Mouse (Mus musculus): Measurements from ENCODE around the gene Arid5b. TPM values are rescaled to one million over a fixed set of nuclear protein-coding genes. Genes with fewer than 3 reads are reported as not detected.

Gene Arid5b
- polyA plus RNA-seq, 1 experiment from 2014 or later, result 18.9 TPM

- WGBS, result 26% methylated on average over 2 of the region's 2 CpGs
- Histone ChIP-seq H3K4me1 (replicated peaks) (peaks cover 28% of the 10 kb centered on the region), H3K4me3 (no peak overlapping the region), H3K27ac (ENCODE audit: poor library complexity, severe bottlenecking) (no peak overlapping the region), H3K36me3 (peaks cover 53% of the 10 kb centered on the region), H3K9ac (no peak overlapping the region), H3K27me3 (replicated peaks) (no peaks in the 10 kb centered on the region), H3K9me3 (replicated peaks) (no peaks in the 10 kb centered on the region), H3K4me2 (no peak overlapping the region)
- ATAC-seq (ENCODE audit: insufficient number of reproducible peaks, low FRiP score), result no peak
These were observed 183.4 kb downstream of the Arid5b start for GRCm38 (mm10) chr10:68095136-68095535.

- Histone ChIP-seq H3K9me3 (replicated peaks) (no peaks in the 10 kb centered on the region), H3K9ac (no peak overlapping the region), H3K4me3 (no peak overlapping the region), H3K4me2 (no peak overlapping the region), H3K27me3 (replicated peaks) (no peaks in the 10 kb centered on the region), H3K36me3 (peaks cover 47% of the 10 kb centered on the region), H3K27ac (ENCODE audit: poor library complexity, severe bottlenecking) (no peak overlapping the region), H3K4me1 (replicated peaks) (peaks cover 35% of the 10 kb centered on the region)
- ATAC-seq (ENCODE audit: insufficient number of reproducible peaks, low FRiP score), result no peak
- 82% methylated on average over 3 of the region's 3 CpGs for WGBS
These were observed 185.0 kb downstream of the Arid5b start for GRCm38 (mm10) chr10:68093496-68093895.

DNA sequence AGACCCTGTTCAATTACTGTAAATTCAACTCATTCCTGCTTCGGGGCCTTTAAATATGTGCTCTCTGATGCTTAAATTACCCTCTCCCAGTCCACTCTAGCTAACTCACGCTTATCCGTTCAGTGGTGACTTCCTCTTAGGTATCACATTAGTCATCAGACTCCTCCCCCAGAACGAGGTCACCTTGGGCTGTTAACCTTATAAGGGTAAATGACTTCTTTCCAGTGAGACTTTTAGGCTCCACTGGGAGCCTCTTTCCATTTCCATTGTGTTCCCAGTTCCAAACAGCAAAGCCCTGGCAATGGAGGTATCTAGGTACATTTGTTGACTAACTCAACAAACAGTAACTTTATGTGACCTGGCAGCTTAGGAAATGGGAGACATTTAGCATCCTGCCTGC, 186.7 kb downstream of the Arid5b start:
- WGBS, result 60% methylated on average over 4 of the region's 4 CpGs
- no peak overlapping the region for H3K4me3 ChIP-seq
- H3K9ac ChIP-seq, result no peak overlapping the region
- H3K4me2 ChIP-seq, result no peak overlapping the region
- H3K4me1 ChIP-seq (replicated peaks), result peaks cover 35% of the 10 kb centered on the region
- no peaks in the 10 kb centered on the region for H3K27me3 ChIP-seq (replicated peaks)
- no peak overlapping the region for H3K27ac ChIP-seq (ENCODE audit: poor library complexity, severe bottlenecking)
- H3K36me3 ChIP-seq, result peaks cover 30% of the 10 kb centered on the region
- H3K9me3 ChIP-seq (replicated peaks), result no peaks in the 10 kb centered on the region
- no peak for ATAC-seq (ENCODE audit: insufficient number of reproducible peaks, low FRiP score)

DNA sequence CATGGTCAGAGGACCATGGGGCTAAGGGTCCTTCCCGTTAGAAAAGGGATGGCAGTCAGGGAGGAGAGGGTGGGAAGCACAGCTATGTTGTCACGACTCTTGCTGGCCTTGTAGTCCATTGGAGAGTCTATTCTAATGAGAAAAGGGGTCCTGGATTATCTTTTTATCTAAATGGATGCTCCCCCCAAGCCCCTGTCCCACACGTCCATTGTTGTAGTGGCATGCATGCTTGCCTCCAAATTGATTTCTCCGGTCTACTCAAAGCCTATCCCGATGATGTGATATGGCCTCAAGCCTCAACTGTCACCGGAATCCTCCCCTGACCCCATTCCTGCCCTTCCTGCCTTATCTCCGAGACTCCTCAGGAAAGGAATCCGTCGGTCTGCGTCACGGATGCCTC, 187.5 kb downstream of the Arid5b start:
- Histone ChIP-seq H3K9me3 (replicated peaks) (no peaks in the 10 kb centered on the region), H3K4me2 (no peak overlapping the region), H3K4me3 (no peak overlapping the region), H3K27me3 (replicated peaks) (no peaks in the 10 kb centered on the region), H3K27ac (ENCODE audit: poor library complexity, severe bottlenecking) (no peak overlapping the region), H3K36me3 (peaks cover 22% of the 10 kb centered on the region), H3K4me1 (replicated peaks) (peaks cover 34% of the 10 kb centered on the region), H3K9ac (no peak overlapping the region)
- no peak for ATAC-seq (ENCODE audit: insufficient number of reproducible peaks, low FRiP score)
- WGBS, result 42% methylated on average over 11 of the region's 11 CpGs

GRCm38 (mm10) chr10:68090544-68090943, 188.0 kb downstream of the Arid5b start:
- H3K4me2 ChIP-seq, result no peak overlapping the region

DNA sequence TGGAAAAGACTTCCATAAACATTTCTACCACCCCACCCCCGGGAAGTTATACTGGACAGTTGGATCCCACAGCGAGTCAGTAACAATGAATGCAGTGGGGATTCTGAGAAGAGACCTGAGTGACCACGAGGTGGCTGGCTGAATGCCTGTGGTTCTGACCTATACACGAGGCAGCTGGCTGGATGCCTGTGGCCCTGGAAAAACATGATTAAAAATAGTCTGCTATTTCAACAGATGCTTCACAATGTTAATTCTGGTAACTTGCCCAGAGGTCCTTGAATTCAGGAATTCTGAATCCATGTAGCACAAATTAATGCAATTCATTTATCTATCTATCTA, 188.4 kb downstream of the Arid5b start:
- Histone ChIP-seq H3K9me3 (replicated peaks) (no peaks in the 10 kb centered on the region), H3K27me3 (replicated peaks) (no peaks in the 10 kb centered on the region), H3K4me1 (replicated peaks) (peaks cover 28% of the 10 kb centered on the region), H3K36me3 (peaks cover 17% of the 10 kb centered on the region), H3K9ac (no peak overlapping the region), H3K4me2 (no peak overlapping the region), H3K27ac (ENCODE audit: poor library complexity, severe bottlenecking) (peak overlapping the region; percentile 55; the same call in 1 of the 2 replicates), H3K4me3 (no peak overlapping the region)
- peak; percentile 76 for ATAC-seq (ENCODE audit: insufficient number of reproducible peaks, low FRiP score)
- 34% methylated on average over 4 of the region's 4 CpGs for WGBS

More at GRCm38 (mm10) chr10:68090544-68090943, 188.0 kb downstream of the Arid5b start:
- no peak for ATAC-seq (ENCODE audit: insufficient number of reproducible peaks, low FRiP score)
- Histone ChIP-seq H3K9me3 (replicated peaks) (no peaks in the 10 kb centered on the region), H3K4me3 (no peak overlapping the region), H3K9ac (no peak overlapping the region), H3K36me3 (peaks cover 20% of the 10 kb centered on the region), H3K27ac (ENCODE audit: poor library complexity, severe bottlenecking) (no peak overlapping the region), H3K27me3 (replicated peaks) (no peaks in the 10 kb centered on the region), H3K4me1 (replicated peaks) (peaks cover 32% of the 10 kb centered on the region)
- WGBS, result 63% methylated on average over 3 of the region's 3 CpGs

DNA sequence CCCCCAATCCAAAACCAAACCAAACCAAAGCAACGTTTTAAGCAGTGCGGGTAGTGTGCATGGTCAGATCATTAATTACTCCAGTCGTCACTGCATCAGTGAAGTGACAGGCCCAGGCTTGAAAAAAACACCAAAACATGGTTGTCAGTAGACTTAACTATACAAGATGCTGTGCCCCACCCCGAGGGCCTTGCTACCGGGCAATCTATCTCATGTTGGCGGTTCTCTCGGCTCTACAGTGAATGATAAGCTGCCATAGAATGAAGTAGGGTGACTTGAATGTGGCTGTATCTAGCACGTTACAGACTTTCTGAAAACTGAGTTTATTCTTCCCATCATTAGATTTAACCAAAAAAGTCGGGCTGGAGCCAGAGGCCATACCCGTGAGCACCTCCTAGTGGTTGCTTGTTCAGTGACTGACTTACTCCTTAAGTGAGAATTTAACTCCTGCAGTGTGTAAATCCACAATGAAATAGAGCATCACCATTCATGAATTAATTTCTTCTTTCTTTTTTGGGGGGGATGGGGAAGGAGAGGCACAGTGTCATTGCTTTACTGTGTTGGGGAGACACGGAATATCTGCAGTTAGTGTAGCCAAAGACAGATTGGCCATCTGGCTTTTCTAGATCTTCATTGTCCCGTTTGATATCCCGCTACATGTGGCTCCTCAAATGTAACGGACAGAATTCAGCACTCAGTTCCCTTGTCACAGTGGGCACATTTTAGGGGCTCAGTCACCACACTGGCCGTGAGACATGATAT, 188.9 kb downstream of the Arid5b start:
- H3K9me3 ChIP-seq (replicated peaks), result no peaks in the 10 kb centered on the region
- H3K27me3 ChIP-seq (replicated peaks), result no peaks in the 10 kb centered on the region
- H3K9ac ChIP-seq, result no peak overlapping the region
- H3K4me1 ChIP-seq (replicated peaks), result peaks cover 25% of the 10 kb centered on the region
- H3K4me3 ChIP-seq, result no peak overlapping the region
- 65% methylated on average over 15 of the region's 15 CpGs for WGBS
- H3K27ac ChIP-seq (ENCODE audit: poor library complexity, severe bottlenecking), result peak overlapping the region; percentile 55; the same call in 1 of the 2 replicates
- peaks cover 15% of the 10 kb centered on the region for H3K36me3 ChIP-seq
- no peak; the same call in 1 of the 2 replicates for ATAC-seq (ENCODE audit: insufficient number of reproducible peaks, low FRiP score)
- H3K4me2 ChIP-seq, result no peak overlapping the region

- Histone ChIP-seq H3K9me3 (replicated peaks) (no peaks in the 10 kb centered on the region), H3K36me3 (peaks cover under 1% of the 10 kb centered on the region; the same call in 1 of the 2 replicates), H3K9ac (no peak overlapping the region), H3K27me3 (replicated peaks) (no peaks in the 10 kb centered on the region), H3K4me1 (replicated peaks) (peaks cover 25% of the 10 kb centered on the region), H3K4me3 (no peak overlapping the region), H3K4me2 (no peak overlapping the region), H3K27ac (ENCODE audit: poor library complexity, severe bottlenecking) (no peak overlapping the region)
- 75% methylated on average over 3 of the region's 3 CpGs for WGBS
- no peak for ATAC-seq (ENCODE audit: insufficient number of reproducible peaks, low FRiP score)
These were observed 190.8 kb downstream of the Arid5b start for GRCm38 (mm10) chr10:68087722-68088121.

- H3K9me3 ChIP-seq (replicated peaks), result no peaks in the 10 kb centered on the region
- no peaks in the 10 kb centered on the region for H3K27me3 ChIP-seq (replicated peaks)
- no peak for ATAC-seq (ENCODE audit: insufficient number of reproducible peaks, low FRiP score)
- no peak overlapping the region for H3K4me2 ChIP-seq
- H3K36me3 ChIP-seq, result no peaks in the 10 kb centered on the region
- no peak overlapping the region for H3K9ac ChIP-seq
- H3K27ac ChIP-seq (ENCODE audit: poor library complexity, severe bottlenecking), result no peak overlapping the region
- WGBS, result 73% methylated on average over 4 of the region's 4 CpGs
- peaks cover 25% of the 10 kb centered on the region for H3K4me1 ChIP-seq (replicated peaks)
- H3K4me3 ChIP-seq, result no peak overlapping the region
These were observed 191.6 kb downstream of the Arid5b start for GRCm38 (mm10) chr10:68086973-68087372.

- Histone ChIP-seq H3K9ac (no peak overlapping the region), H3K9me3 (replicated peaks) (no peaks in the 10 kb centered on the region), H3K4me3 (no peak overlapping the region), H3K4me2 (no peak overlapping the region), H3K27ac (ENCODE audit: poor library complexity, severe bottlenecking) (no peak overlapping the region), H3K4me1 (replicated peaks) (peaks cover 17% of the 10 kb centered on the region), H3K36me3 (no peaks in the 10 kb centered on the region), H3K27me3 (replicated peaks) (no peaks in the 10 kb centered on the region)
- WGBS, result 73% methylated on average over 4 of the region's 4 CpGs
- ATAC-seq (ENCODE audit: insufficient number of reproducible peaks, low FRiP score), result no peak
These were observed 193.0 kb downstream of the Arid5b start for GRCm38 (mm10) chr10:68085574-68085973.

DNA sequence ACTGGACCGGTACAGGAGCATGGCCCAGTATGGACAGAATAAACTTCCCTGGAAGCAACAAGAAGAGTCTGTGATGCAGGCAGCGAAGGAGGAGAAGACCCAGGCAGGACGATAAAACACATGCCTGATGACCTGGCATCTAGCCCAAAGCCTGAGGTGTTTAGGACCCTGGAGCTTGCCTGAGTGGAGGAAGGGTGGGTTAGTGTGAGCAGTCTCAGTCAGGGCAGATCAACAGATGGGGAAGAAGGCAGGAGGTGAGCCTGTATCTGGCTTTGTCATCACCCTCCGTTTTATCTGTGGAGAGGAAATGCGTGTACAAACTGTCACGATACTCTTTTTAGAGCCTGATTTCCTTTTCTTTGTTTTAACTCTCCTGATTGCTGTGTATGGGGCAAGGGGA, 196.8 kb downstream of the Arid5b start:
- 0 out of 2 replicates have a peak overlapping the region, but pooled peaks have one; percentile 9 for H3K4me2 ChIP-seq
- H3K27ac ChIP-seq (ENCODE audit: poor library complexity, severe bottlenecking), result no peak overlapping the region
- 38% methylated on average over 6 of the region's 6 CpGs for WGBS
- ATAC-seq (ENCODE audit: insufficient number of reproducible peaks, low FRiP score), result no peak
- H3K27me3 ChIP-seq (replicated peaks), result no peaks in the 10 kb centered on the region
- no peaks in the 10 kb centered on the region for H3K36me3 ChIP-seq
- H3K4me1 ChIP-seq (replicated peaks), result peaks cover 12% of the 10 kb centered on the region
- no peak overlapping the region for H3K9ac ChIP-seq
- H3K9me3 ChIP-seq (replicated peaks), result no peaks in the 10 kb centered on the region
- H3K4me3 ChIP-seq, result no peak overlapping the region

Data from heart, embryonic 12.5 days (tissue).